Mouse (Mus musculus) heart, embryonic 12.5 days (tissue): ENCODE measurements around the gene Ppm1b. TPM values are rescaled to one million over a fixed set of nuclear protein-coding genes. Genes with fewer than 3 reads are reported as not detected.

ENCODE experiments used
- ATAC-seq: fragments of 200-750 bp; cut with Nextera tagmentation; 2 replicates; pipeline ENCODE4 v1.8.0; 2017; ENCODE audit warnings: moderate TSS enrichment, moderate library complexity; ENCODE audit not compliant: insufficient number of reproducible peaks, low FRiP score
- H3K27ac ChIP-seq: fragments of 300-500 bp; sonication (generic); 2 replicates; pipeline ENCODE4 v1.5.1; 2016; ENCODE audit warnings: mild to moderate bottlenecking, moderate library complexity; ENCODE audit not compliant: poor library complexity, severe bottlenecking
- H3K27me3 ChIP-seq: fragments of 300-500 bp; sonication (generic); replicated peaks from 2 replicates; pipeline ENCODE4 v1.6.1; 2016; ENCODE audit warnings: mild to moderate bottlenecking, moderate library complexity
- H3K36me3 ChIP-seq: fragments of 300-500 bp; sonication (generic); 2 replicates; pipeline ENCODE4 v1.6.1; 2016; ENCODE audit warnings: mild to moderate bottlenecking, moderate library complexity
- H3K4me1 ChIP-seq: fragments of 300-500 bp; sonication (generic); replicated peaks from 2 replicates; pipeline ENCODE4 v1.6.1; 2016; ENCODE audit warnings: mild to moderate bottlenecking
- H3K4me2 ChIP-seq: fragments of 300-500 bp; sonication (generic); 2 replicates; pipeline ENCODE4 v1.6.1; 2016; ENCODE audit warnings: mild to moderate bottlenecking, moderate library complexity
- H3K4me3 ChIP-seq: fragments of 300-500 bp; sonication (generic); 2 replicates; pipeline ENCODE4 v1.5.1; 2016; ENCODE audit warnings: mild to moderate bottlenecking
- H3K9ac ChIP-seq: fragments of 300-500 bp; sonication (generic); 2 replicates; pipeline ENCODE4 v1.6.1; 2016; ENCODE audit warnings: mild to moderate bottlenecking, moderate library complexity
- H3K9me3 ChIP-seq: fragments of 300-500 bp; sonication (generic); replicated peaks from 2 replicates; pipeline ENCODE4 v1.6.1; 2016; ENCODE audit warnings: mild to moderate bottlenecking, moderate library complexity
- WGBS: fragments of 180-500 bp; shearing (Covaris S2); methylation state at CpG from one replicate; pipeline ENCODE4 v1.1.7; 2016; 5-methylcytosine and 5-hydroxymethylcytosine counted together
- polyA plus RNA-seq: library from polyadenylated mRNA; unstranded; fragments of >200 nt; fragmentation: Nextera tagmentation; extraction: Ambion mirVana; gene quantifications from 2 replicates; pipeline ENCODE4 v1.2.1, GENCODE M21; 2016

The Ppm1b gene
- polyA plus RNA-seq, 1 experiment from 2014 or later = 73.9 TPM

- peaks cover 17% of the 10 kb centered on the region; the same call in 1 of the 2 replicates for H3K4me1 ChIP-seq
- 50% methylated on average over 6 of the region's 6 CpGs for WGBS
- no peak overlapping the region for H3K4me2 ChIP-seq
- H3K9ac ChIP-seq = no peak overlapping the region
- no peak overlapping the region for H3K4me3 ChIP-seq
- no peak for ATAC-seq
- H3K36me3 ChIP-seq = peaks cover 60% of the 10 kb centered on the region
- no peaks in the 10 kb centered on the region for H3K27me3 ChIP-seq
- no peak overlapping the region for H3K27ac ChIP-seq
- H3K9me3 ChIP-seq = no peaks in the 10 kb centered on the region
These were observed 114.1 kb downstream of the Ppm1b start for GRCm38 (mm10) chr17:85070658-85071057.

- ATAC-seq = no peak
- no peaks in the 10 kb centered on the region for H3K27me3 ChIP-seq
- H3K4me2 ChIP-seq = no peak overlapping the region
- 90% methylated on average over 8 of the region's 8 CpGs for WGBS
- no peak overlapping the region for H3K9ac ChIP-seq
- no peak overlapping the region for H3K4me3 ChIP-seq
- peaks cover 60% of the 10 kb centered on the region for H3K36me3 ChIP-seq
- H3K4me1 ChIP-seq = peaks cover 17% of the 10 kb centered on the region; the same call in 1 of the 2 replicates
- H3K27ac ChIP-seq = no peak overlapping the region
- H3K9me3 ChIP-seq = no peaks in the 10 kb centered on the region
These were observed 114.7 kb downstream of the Ppm1b start for GRCm38 (mm10) chr17:85071088-85071775.

- Histone ChIP-seq H3K27me3 (no peaks in the 10 kb centered on the region), H3K9ac (no peak overlapping the region), H3K27ac (no peak overlapping the region), H3K9me3 (no peaks in the 10 kb centered on the region), H3K36me3 (peaks cover 65% of the 10 kb centered on the region), H3K4me3 (no peak overlapping the region), H3K4me2 (no peak overlapping the region), H3K4me1 (peaks cover 17% of the 10 kb centered on the region; the same call in 1 of the 2 replicates)
- 62% methylated on average over 11 of the region's 11 CpGs for WGBS
- ATAC-seq = no peak
These were observed 115.8 kb downstream of the Ppm1b start for GRCm38 (mm10) chr17:85072383-85072782.

GRCm38 (mm10) chr17:85073214-85073613, 116.7 kb downstream of the Ppm1b start:
- H3K9ac ChIP-seq = no peak overlapping the region
- H3K27ac ChIP-seq = no peak overlapping the region
- no peak overlapping the region for H3K4me3 ChIP-seq
- H3K4me2 ChIP-seq = no peak overlapping the region
- 65% methylated on average over 7 of the region's 7 CpGs for WGBS
- no peak for ATAC-seq
- peaks cover 17% of the 10 kb centered on the region; the same call in 1 of the 2 replicates for H3K4me1 ChIP-seq
- H3K36me3 ChIP-seq = peaks cover 67% of the 10 kb centered on the region
- H3K27me3 ChIP-seq = no peaks in the 10 kb centered on the region
- H3K9me3 ChIP-seq = no peaks in the 10 kb centered on the region

Other genes with a start within 250 kb of the Ppm1b start
- gene Lrpprc, start 166.0 kb upstream of the Ppm1b start, polyA plus RNA-seq = 73.9 and 75.9 TPM in 2 replicates
- gene Slc3a1, start 71.6 kb downstream of the Ppm1b start, polyA plus RNA-seq = 0.10 TPM in 1 of 2 replicates, not detected in the other
- 31.3 and 32.2 TPM in 2 replicates for gene Prepl, start 133.5 kb downstream of the Ppm1b start, polyA plus RNA-seq
- 5.7 and 6.6 TPM in 2 replicates for gene Camkmt, start 133.8 kb downstream of the Ppm1b start, polyA plus RNA-seq